Mouse (Mus musculus) spleen, postnatal 10 days (tissue): ENCODE results near the gene Angptl3.

Experiments
- DNase-seq, 2 experiments: peaks; one replicate each; pipeline ENCODE4 v3.0.0; 2021 to 2022; ENCODE audit warnings: low spot score in 2 of 2

Gene Angptl3

GRCm38 (mm10) chr4:99030686-99031085, at the start of gene Angptl3:
TSS of gene Angptl3 (plus strand) at chr4:99030954.
- no peak for DNase-seq

GRCm38 (mm10) chr4:98984701-98985100, 46.1 kb upstream of the Angptl3 start:
- no peak for DNase-seq

GRCm38 (mm10) chr4:98993491-98993890, 37.3 kb upstream of the Angptl3 start:
- no peak for DNase-seq

- DNase-seq, result no peak
Observed at GRCm38 (mm10) chr4:99005574-99005973, 25.2 kb upstream of the Angptl3 start.

- DNase-seq, result no peak
Observed at GRCm38 (mm10) chr4:99006319-99006718, 24.4 kb upstream of the Angptl3 start.

GRCm38 (mm10) chr4:99011039-99011438, 19.7 kb upstream of the Angptl3 start:
- DNase-seq, result no peak

GRCm38 (mm10) chr4:99022221-99022620, 8.5 kb upstream of the Angptl3 start:
- no peak for DNase-seq

GRCm38 (mm10) chr4:99028377-99028776, 2.4 kb upstream of the Angptl3 start:
- DNase-seq, result no peak

- no peak for DNase-seq
Observed at GRCm38 (mm10) chr4:99032921-99033320, 2.2 kb downstream of the Angptl3 start.

- DNase-seq, result no peak
Observed at GRCm38 (mm10) chr4:99044854-99045253, 14.1 kb downstream of the Angptl3 start.

GRCm38 (mm10) chr4:99046471-99046870, 15.7 kb downstream of the Angptl3 start:
- no peak for DNase-seq

GRCm38 (mm10) chr4:99048581-99048980, 17.8 kb downstream of the Angptl3 start:
- DNase-seq, result no peak

GRCm38 (mm10) chr4:99064524-99064923, 33.8 kb downstream of the Angptl3 start:
- DNase-seq, result no peak

- DNase-seq, result no peak
Observed at GRCm38 (mm10) chr4:99068806-99069205, 38.1 kb downstream of the Angptl3 start.

- no peak for DNase-seq
Observed at GRCm38 (mm10) chr4:99078005-99078404, 47.3 kb downstream of the Angptl3 start.

GRCm38 (mm10) chr4:99081169-99081568, 50.4 kb downstream of the Angptl3 start:
- no peak for DNase-seq

- DNase-seq, result no peak
Observed at GRCm38 (mm10) chr4:99083862-99084261, 53.1 kb downstream of the Angptl3 start.

- DNase-seq, result no peak
Observed at GRCm38 (mm10) chr4:99087760-99088485, 57.2 kb downstream of the Angptl3 start.

GRCm38 (mm10) chr4:99091151-99091701, 60.5 kb downstream of the Angptl3 start:
- DNase-seq, result no peak

GRCm38 (mm10) chr4:99091777-99092176, 61.0 kb downstream of the Angptl3 start:
- no peak for DNase-seq
